Mouse (Mus musculus) CH12.LX (cell line): ENCODE data around the gene Dynlt1b.
"Not testable (repeated sequence)": the region's sequence is repeated elsewhere in the genome, so short reads cannot be mapped to it uniquely, and the experiment has no call there.

Experiments
- CHD2 ChIP-seq: IDR thresholded peaks from 2 replicates; pipeline ENCODE4 v1.6.1; 2011; ENCODE audit warnings: low read length, improper control_type of control experiment
- EP300 ChIP-seq: IDR thresholded peaks from 2 replicates; pipeline ENCODE4 v1.6.1; 2011; ENCODE audit warnings: low read length, improper control_type of control experiment
- MAZ ChIP-seq: IDR thresholded peaks from 2 replicates; pipeline ENCODE4 v1.6.1; 2012; ENCODE audit warnings: low read depth, mild to moderate bottlenecking, inconsistent platforms, low read length, improper control_type of control experiment, moderate library complexity
- MYC ChIP-seq: IDR thresholded peaks from 2 replicates; pipeline ENCODE4 v1.6.1; 2011; ENCODE audit warnings: low read depth, mild to moderate bottlenecking, improper control_type of control experiment, low read length
- POLR2A ChIP-seq: IDR thresholded peaks from 2 replicates; pipeline ENCODE4 v1.6.1; 2011; ENCODE audit warnings: low read depth, mild to moderate bottlenecking, improper control_type of control experiment, low read length
- RAD21 ChIP-seq: IDR thresholded peaks from 2 replicates; pipeline ENCODE4 v1.6.1; 2011; ENCODE audit warnings: low read depth, mild to moderate bottlenecking, low read length, improper control_type of control experiment, moderate library complexity
- RCOR1 ChIP-seq: conservative IDR thresholded peaks from 2 replicates; pipeline ENCODE4 v1.6.1; 2012; ENCODE audit warnings: low read depth, mild to moderate bottlenecking, inconsistent platforms, low read length, improper control_type of control experiment
- ZNF384 ChIP-seq: IDR thresholded peaks from 2 replicates; pipeline ENCODE4 v1.6.1; 2012; ENCODE audit warnings: low read depth, low read length, improper control_type of control experiment, inconsistent platforms

- TF ChIP-seq MAZ, RAD21, CHD2, ZNF384, MYC, POLR2A, EP300, RCOR1: not testable (repeated sequence)
Observed at GRCm38 (mm10) chr17:6381071-6381682, 48.7 kb upstream of the Dynlt1b start.
